Mouse (Mus musculus) myocyte (in vitro differentiated cells): ENCODE data around the gene Dnajb12.

Experiments used
- CEBPB ChIP-seq: IDR thresholded peaks from 2 replicates; pipeline ENCODE4 v1.6.1; 2011; ENCODE audit warnings: mild to moderate bottlenecking, moderate library complexity; ENCODE audit not compliant: poor library complexity, insufficient read depth, severe bottlenecking
- E2F4 ChIP-seq: IDR thresholded peaks from one replicate; pipeline ENCODE4 v1.6.1; 2011; ENCODE audit warnings: mild to moderate bottlenecking, control low read depth, moderate library complexity; ENCODE audit not compliant: insufficient read depth
- MAX ChIP-seq: IDR thresholded peaks from one replicate; pipeline ENCODE4 v1.6.1; 2011; ENCODE audit warnings: low read depth, mild to moderate bottlenecking, control low read depth
- MYOD1 ChIP-seq, 3 experiments: IDR thresholded peaks; one replicate each; pipeline ENCODE4 v1.6.1; 2011; ENCODE audit warnings: control low read depth in 2 of 3, low read depth in 2 of 3, mild to moderate bottlenecking in 2 of 3, moderate library complexity in 1 of 3; ENCODE audit not compliant: insufficient read length in 2 of 3, control insufficient read depth in 1 of 3
- POLR2A ChIP-seq: IDR thresholded peaks from one replicate; pipeline ENCODE4 v1.6.1; 2011; ENCODE audit warnings: low read depth, mild to moderate bottlenecking, control low read depth, moderate library complexity; ENCODE audit not compliant: insufficient read length
- POLR2AphosphoS2 ChIP-seq: IDR thresholded peaks from one replicate; pipeline ENCODE4 v1.6.1; 2011; ENCODE audit warnings: low read depth, control low read depth; ENCODE audit not compliant: insufficient read length
- REST ChIP-seq: IDR thresholded peaks from one replicate; pipeline ENCODE4 v1.6.1; 2011; ENCODE audit warnings: mild to moderate bottlenecking, control low read depth, moderate library complexity; ENCODE audit not compliant: insufficient read depth, insufficient read length
- SRF ChIP-seq: IDR thresholded peaks from one replicate; pipeline ENCODE4 v1.6.1; 2011; ENCODE audit warnings: low read depth; ENCODE audit not compliant: control insufficient read depth, insufficient read length
- TCF12 ChIP-seq: IDR thresholded peaks from one replicate; pipeline ENCODE4 v1.6.1; 2011; ENCODE audit warnings: mild to moderate bottlenecking, control low read depth; ENCODE audit not compliant: poor library complexity, insufficient read depth, severe bottlenecking
- TCF3 ChIP-seq: IDR thresholded peaks from one replicate; pipeline ENCODE4 v1.6.1; 2011; ENCODE audit warnings: low read depth, control low read depth; ENCODE audit not compliant: insufficient read length
- USF1 ChIP-seq: IDR thresholded peaks from one replicate; pipeline ENCODE4 v1.6.1; 2011; ENCODE audit warnings: low read depth, mild to moderate bottlenecking, control low read depth, moderate library complexity

DNA sequence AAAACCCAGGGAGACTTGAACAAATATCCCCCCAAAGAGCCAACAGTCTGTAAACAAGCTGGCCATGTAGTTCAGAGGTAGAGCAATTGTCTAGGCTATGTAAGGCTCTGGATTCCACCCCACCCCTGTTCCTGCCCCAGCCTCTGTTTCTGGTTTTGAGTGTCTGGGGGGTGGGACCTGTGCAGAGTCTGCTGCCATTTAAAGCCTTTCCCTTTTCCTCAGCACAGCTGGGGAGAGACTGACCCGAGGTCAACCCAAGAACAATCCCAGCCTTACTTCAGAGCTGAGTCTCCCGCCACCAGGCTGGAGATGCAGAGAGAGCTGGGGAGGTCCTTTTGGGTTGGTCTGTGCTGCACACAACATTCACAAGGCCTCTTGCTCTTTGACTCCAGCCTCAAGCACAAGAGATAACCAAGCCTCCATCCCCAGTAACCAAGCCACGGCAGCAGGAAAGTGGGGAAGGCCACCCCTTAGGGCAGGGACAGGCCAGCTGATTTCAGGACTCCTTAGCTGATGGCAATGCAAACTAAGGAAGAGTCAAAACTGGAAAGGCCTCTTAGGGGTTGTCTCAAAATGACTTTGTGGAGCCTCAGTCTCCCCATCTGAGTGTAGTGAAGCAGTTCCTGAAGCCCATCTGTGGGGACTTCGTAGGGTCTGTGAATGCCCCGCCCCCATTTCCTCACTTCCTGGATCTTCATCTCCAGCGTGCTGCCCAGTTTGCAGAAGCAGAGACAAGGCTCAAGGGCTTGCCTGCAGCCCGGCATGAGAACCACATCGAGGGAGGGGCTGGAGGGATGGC, 56.9 kb downstream of the Dnajb12 start:
- no peak for TF ChIP-seq MAX
- no peak for TF ChIP-seq POLR2AphosphoS2
- no peak for TF ChIP-seq POLR2A
- no peak for TF ChIP-seq TCF12
- no peak for TF ChIP-seq TCF3
- TF ChIP-seq REST: no peak
- no peak for TF ChIP-seq USF1
- no peak for TF ChIP-seq E2F4
- TF ChIP-seq MYOD1 (IDR thresholded peaks at IDR 0.05; ENCODE audit: control insufficient read depth in 1 of 3, insufficient read length in 2 of 3, low read depth in 2 of 3): no peak
- TF ChIP-seq SRF: no peak
- TF ChIP-seq CEBPB: no peak
